Mouse (Mus musculus): ENCODE measurements around the gene Mrpl38. TPM values are rescaled to one million over a fixed set of nuclear protein-coding genes. Genes with fewer than 3 reads are reported as not detected.
"Not testable (repeated sequence)": the region's sequence is repeated elsewhere in the genome, so short reads cannot be mapped to it uniquely, and the experiment has no call there.

Mrpl38 gene
- total RNA-seq, 2 experiments from 2014 or later, result 55.9 to 56.8 TPM

DNA sequence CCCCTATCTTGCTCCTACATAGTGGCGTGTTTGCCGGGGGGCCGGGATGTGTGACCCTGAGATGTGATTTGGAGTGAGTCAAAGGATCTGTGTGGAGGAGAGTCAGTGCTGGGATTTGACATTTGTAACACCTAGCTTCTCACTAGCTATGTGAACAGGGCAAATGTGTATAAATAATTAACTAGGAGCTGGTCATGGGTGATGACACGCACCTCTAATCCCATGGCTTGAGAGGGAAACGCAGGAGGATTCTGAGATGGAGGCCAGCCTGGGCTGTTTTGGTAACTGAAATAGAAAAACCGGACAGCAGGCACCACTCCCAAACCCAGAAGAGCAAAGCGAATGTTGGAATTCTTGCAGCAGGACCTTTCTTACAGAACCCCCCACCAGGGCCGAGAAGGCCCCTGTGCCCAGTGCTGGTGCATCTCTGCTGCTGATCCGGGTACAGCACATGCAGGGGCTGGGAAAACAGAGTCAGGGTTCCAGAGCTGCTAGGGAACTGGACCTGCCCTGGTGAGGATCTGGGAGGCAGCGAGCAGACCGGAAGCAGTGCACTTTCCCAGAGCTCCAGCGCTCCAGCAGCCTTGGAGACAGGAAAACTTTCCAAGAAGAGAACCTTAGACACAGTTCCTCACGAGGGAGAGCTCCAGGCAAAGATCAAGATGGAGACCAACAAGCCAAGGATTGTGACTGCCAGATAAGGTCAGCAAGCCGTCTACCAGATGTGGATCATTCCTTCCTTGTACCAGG is 39.8 kb downstream of the Mrpl38 start:
- DNase-seq, result peak in 1 of 2 experiments; percentile 54
- intact Hi-C loops (cut with DNase I), result no loop called here

DNA sequence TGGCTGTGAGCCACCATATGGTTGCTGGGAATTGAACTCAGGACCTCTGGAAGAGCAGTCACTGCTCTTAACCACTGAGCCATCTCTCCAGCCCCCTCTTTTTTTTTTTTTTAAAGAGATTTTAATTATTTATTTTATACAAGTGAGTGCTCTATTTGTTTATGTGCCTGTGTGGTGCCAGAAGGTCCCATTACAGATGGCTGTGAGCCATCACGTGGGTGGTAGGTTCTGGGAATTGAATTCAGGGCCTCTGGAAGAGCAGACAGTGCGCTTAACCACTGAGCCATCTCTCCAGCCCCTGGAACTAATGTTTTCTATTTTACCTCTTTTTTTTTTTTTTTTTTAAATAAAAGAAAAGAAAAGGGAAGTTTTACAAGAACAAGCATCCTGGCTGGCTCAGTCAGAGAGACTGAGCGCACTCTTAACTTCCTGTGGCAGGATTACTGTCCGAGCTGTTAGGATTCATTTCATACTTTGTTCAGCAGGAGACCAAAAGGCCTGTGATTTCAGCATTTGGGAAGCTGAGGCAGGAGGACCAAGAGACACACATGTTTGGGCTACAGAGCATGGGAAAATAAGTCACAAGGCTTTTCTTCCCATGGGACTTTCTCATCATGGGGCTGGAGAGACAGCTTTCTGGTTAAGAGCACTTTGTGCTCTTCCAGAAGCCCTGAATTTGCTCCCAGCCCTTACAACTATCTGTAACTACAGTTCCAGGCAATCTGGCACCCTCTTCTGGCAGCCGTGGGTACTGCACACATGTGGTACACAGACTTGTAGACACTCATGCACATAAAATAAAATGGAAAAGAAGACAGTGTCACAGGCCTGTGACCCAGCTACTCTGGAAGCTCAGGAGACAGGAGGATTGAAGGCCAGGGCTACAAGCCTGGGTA is 42.2 kb downstream of the Mrpl38 start:
- intact Hi-C loops (cut with DNase I), result no loop called here
- DNase-seq, result peak in 1 of 2 experiments; percentile 51

DNA sequence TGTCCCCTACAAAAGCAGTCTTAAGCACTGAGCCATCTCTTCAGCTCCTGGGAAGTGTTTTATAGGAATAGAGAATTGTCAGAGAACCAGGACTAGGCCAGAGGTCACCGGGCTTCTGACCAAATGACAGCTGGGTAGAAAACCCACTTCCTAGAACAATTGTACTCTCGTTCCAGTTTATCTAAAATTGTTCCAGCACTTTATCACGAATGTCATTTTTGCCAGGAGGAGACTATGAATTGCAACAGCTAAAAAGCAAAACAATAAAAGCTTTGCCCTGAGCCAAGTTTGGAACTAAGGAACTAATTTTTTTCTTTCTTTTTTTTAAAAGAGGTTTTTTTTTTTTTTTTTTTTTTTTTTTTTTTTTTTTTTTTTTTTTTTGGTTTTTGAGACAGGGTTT is 43.1 kb downstream of the Mrpl38 start:
- intact Hi-C loops (cut with DNase I), result no loop called here
- DNase-seq, result peak; percentile 78 to 84

DNA sequence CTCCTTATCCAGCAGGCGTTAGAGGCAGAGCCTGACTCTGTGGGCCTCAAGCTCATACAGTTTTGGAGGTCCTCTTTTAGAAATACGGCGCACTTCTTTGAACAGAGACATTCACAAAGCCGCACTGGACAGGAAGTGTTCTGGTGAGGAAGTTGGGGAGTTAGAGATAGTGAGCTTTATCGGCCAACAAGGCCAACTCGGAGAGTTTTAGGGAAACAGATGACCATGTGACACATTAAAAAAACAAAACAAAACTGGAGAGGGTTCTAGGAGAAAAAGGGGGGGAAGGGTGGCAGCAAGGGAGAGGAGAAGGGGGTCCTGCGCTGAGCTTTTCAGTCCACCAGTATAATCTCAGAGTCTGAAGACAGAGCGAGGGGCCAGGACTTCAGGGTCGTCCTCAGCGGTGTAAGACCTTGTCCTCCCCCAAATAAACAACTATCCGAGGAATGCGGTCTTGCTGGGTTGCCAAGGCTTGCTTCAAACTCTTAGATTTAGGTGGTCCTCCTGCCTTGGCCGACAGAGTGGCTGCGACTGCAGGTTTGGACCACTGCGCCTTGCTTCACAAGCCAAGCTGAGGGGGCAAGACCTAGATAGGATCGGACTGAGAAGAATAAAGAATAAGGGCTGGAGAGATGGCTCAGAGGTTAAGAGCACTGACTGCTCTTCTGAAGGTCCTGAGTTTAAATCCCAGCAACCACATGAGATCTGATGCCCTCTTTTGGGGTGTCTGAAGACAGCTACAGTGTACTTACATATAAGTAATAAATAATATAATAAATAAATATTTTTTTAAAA is 44.7 kb downstream of the Mrpl38 start:
- peak; percentile 49 to 50 for DNase-seq
- intact Hi-C loops (cut with DNase I), result no loop called here

DNA sequence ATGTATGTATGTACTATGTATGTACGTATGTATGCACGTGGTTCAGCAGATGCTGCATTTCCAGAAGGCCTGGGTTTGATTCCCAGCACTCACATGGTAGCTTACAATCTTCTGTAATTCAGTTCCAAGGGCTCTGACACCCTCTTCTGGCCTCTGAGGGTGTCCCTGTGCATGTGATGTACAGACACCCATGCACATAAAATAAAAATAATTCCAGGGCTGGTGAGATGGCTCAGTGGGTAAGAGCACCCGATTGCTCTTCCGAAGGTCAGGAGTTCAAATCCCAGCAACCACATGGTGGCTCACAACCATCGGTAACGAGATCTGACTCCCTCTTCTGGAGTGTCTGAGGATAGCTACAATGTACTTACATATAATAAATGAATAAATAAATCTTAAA is 45.7 kb downstream of the Mrpl38 start:
- intact Hi-C loops (cut with DNase I); DNase-seq: not testable (repeated sequence)

DNA sequence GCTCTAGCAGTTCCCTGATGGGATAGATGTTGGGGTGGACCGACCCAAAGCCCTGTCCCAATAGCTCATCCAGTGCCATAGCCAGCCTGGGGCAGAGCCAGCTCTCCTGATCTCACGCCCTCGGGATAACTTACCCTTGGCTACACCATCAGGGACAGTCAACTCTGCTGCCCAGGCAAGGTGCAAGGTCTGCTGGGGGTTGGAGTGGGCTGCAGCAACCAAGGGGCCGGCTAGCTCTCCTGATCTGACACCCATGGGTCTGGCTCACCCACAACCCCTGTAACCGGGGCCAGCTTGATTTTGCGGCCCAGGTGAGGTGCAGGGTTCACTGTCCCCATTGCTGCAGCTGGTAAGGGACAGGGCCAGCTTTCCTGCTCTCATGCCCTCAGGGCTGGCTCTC is 47.1 kb downstream of the Mrpl38 start:
- intact Hi-C loops (cut with DNase I), result no loop called here
- no peak for DNase-seq

DNA sequence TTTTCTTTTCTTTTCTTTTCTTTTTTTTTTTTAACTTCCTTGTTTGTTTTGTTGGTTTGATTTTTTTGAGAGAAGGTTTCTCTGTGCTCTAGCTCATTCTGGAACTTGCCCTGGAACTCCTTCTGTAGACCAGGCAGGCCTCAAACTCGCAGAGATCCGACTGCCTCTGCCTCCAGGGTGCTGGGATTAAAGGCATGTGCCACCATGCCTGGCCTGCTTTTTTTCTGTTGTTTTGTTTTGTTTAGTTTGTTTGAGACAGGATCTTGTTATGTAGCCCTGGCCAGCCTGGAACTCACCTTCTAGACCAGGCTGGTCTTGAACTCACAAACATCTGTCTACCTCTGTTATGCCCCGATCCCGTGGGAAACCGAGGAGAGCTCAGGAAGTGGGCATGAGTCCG is 49.1 kb downstream of the Mrpl38 start:
- DNase-seq, result no peak
- intact Hi-C loops (cut with DNase I), result loop anchor here (5.0 kb wide), 2 partner anchors 133 to 343 kb away; partner anchors contain the start of gene Ubald2

DNA sequence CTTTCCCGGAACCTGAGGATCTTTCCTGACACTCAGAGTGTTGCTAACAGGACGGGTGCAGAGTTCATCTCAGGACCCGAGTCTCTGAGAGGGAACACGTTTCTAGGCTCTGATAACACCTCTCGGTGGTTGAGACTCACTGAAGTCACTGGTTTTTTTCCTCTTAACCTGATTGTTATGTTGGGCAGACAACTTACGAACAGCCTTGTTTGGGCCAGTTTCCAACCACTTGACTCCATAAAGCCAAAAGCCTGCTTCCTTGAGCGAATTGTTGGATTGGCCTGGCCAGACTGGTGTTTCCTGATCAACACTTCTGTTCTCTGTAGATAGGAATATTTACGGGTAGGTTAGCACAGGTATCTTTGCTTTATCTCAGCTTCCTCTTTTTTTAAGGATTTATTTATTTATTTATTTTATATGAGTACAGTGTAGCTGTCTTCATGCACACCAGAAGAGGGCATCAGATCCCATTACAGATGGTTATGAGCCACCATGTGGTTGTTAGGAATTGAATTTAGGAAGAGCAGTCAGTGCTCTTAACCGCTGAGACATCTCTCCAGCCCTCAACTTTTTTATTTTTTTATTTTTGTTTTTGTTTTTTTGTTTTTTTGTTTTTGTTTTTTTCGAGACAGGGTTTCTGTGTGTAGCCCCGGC is 49.8 kb downstream of the Mrpl38 start:
- peak in 1 of 2 experiments; percentile 36 for DNase-seq
- intact Hi-C loops (cut with DNase I), result loop anchor here (5.0 kb wide), 2 partner anchors 133 to 343 kb away; partner anchors contain the start of gene Ubald2

DNA sequence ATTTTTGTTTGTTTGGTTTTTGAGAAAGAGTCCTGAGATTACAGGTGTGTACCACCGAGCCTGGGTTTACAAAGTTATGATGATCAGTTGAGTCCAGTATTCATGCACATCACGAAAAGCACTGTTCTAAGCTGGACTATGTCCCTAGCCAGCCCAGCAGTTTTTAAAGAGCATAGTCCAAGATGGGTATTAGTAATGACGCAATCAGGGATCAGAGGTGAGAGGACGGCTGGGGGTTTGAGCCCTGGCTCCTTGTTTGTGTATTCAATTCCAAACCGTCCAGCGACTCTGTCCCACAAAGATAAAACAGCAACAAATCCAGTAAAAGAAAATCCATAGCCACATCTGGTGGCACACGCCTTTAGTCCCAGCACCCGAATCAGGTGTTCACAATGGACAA is 50.5 kb downstream of the Mrpl38 start:
- no peak for DNase-seq
- intact Hi-C loops (cut with DNase I), result loop anchor here (5.0 kb wide), 2 partner anchors 134 to 344 kb away; partner anchors contain the start of gene Ubald2

DNA sequence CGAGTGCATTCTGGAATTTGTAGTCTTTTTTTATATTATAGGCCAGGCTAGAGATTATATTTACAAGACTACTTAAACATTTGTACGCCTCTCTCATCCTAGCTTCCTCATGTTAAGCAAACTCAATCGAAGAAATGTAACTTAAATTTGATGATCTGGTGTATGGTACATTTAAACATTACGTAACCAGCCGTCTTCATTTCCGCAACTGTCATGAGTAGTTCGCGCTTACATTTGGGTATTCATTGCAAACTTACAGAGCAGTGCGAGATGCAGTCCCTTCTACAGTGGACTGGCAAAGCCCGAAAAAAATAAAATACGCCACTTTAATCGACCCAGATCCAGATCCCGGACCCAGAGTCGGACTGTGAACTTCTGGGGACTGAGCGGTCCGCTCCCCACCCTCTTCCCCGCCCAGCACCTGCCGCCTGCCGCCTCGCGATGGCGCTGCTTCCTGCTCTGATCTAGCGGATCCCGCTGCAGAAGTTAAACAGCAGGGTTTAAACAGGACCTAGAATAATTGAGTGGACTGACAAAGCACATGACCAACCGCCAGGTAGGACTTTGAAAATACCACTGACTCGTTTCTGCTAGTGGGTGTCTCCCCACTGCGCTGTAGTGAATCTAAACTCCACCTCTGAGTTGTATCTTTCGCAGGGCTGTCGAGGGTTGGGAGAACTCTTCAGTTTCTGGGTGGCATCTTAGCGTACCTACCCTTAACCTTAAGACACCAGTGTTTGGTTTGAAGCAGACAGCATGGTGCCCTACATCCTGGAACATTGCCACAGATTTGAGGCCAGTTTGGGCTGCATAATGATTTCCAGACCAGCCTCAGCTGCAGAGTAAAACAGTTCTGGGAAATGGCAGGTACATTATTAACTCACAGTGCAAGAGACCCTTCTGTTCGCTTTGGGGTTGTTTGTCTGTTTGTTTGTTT is 51.2 kb downstream of the Mrpl38 start:
- intact Hi-C loops (cut with DNase I), result loop anchor here (1.0 to 5.0 kb wide), 4 partner anchors 23 to 345 kb away; partner anchors contain the start of gene Ubald2
- DNase-seq, result peak; percentile 94 to 95

DNA sequence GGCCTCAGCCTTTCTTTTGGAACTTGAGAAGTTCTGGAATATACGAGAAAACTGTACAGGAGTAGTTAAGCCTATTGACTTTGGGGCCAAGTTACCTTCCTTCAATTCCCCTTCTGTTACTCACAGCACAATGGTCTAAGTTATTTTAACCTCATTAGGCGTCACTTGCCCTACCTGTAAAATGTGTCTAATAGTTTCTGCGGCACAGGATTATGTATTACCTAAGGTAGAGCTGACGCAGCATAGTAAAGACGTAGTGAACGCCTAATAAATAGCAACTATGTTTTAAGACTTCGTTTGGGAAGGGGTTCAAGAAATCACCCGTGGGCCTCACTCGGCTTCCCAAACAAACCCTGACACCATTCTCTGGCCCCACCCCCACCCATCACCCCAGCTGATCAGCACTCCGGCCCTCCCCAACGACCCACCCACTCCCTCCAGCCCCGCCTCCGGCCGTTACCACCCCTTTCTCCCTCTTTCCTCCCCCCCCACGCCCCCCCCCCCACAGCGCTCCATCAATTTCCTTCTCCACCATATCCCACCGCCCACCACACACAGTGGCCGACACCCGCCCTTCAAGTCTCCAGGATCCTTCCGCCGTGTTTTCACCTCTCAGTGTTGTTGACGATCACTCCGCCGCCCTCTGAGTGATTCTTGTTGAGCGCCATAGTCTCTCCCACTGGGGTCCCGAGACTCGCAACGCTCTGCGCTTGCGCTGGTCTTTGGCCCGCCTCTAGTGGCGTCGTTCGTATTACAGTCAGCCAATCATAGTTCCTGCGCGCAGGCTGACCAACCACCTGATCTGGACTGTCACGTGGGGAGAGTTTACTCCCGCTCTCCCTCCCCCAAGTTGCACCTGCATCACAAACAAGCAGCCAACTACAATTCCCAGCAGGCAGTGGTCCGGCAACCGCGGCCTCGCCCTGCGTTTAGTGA is 52.1 kb downstream of the Mrpl38 start, which contains the start of gene Wbp2:
Gene Wbp2 (minus strand): TSS at position 738 of the 936 bp plus-strand sequence.
- peak; percentile 98 to 99 for DNase-seq
- intact Hi-C loops (cut with DNase I), result loop anchor here (1.0 to 5.0 kb wide), 4 partner anchors 24 to 346 kb away; partner anchors contain the start of gene Ubald2

DNA sequence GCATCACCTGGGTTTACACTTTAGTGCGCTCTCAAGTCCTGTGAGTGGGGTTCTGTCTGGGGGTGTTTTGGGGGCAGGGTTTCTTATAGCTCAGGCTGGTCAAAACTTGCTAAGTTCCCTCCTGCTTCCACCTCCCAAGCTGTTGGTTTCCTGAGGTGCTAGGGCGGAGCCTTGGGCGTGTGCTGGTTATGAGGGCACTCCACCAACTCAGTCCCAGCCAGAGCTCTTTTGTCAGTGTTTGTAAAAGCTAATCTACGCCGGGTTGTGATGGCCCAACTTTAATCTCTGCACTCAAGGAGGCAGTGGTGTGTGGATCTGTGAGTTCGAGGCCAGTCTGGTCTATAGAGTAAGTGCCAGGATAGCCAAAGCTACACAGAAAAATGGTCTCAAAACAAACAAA is 54.5 kb downstream of the Mrpl38 start:
- DNase-seq, result no peak
- intact Hi-C loops (cut with DNase I), result loop anchor here (2.0 to 5.0 kb wide), 2 partner anchors 53 to 142 kb away; partner anchors contain the start of gene Unk

DNA sequence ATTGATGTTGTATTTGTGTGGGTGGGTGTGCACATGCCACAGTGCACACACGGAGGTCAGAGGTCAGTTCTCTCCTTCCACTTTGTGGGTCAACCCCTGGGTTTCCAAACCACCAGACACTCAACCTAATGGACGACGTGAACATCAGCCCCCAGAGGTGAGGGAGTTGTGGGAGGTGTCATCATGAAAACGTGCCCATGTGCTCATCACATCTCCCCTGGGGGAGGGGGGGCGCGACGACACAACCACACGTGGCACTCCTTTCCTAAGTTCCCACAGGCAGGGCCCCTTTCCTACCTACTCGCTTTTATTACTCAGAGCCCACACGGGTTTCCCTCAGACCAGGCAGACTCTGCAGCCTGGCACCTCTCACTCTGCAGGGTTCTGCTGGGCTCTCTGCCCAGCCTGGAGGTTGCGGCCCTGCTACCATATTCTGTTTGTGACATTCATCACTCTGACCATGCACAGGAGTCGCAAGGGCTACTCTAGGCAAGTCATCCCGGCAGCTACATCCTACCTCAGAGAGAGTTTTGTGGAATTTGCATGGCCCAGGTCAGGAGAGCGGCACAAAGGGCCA is 55.5 kb downstream of the Mrpl38 start:
- intact Hi-C loops (cut with DNase I), result loop anchor here (5.0 kb wide), 1 partner anchor 141 kb away; no protein-coding TSS in a partner anchor
- DNase-seq, result no peak

All from heart, postnatal 10 days (tissue).